Mouse (Mus musculus) MEL (cell line): ENCODE data around the gene 4922502D21Rik. TPM values are rescaled to one million over a fixed set of nuclear protein-coding genes. Genes with fewer than 3 reads are reported as not detected.

Experiments
- DNase-seq: peaks from one replicate; pipeline ENCODE4 v3.0.0; 2011; ENCODE audit warnings: low read depth, low spot score
- H3K27ac ChIP-seq: 2 replicates; pipeline ENCODE4 v1.5.1; 2012; ENCODE audit warnings: low read depth, mild to moderate bottlenecking, control low read depth, low read length, moderate library complexity; ENCODE audit not compliant: control insufficient read depth
- H3K27me3 ChIP-seq, 2 experiments: fragments of 150-350 bp in 1 of 2; sonication (generic) in 1 of 2; 2 replicates each; pipeline ENCODE4 v1.6.1; 2012; ENCODE audit warnings: low read length in 2 of 2, mild to moderate bottlenecking in 2 of 2, improper control_type of control experiment in 1 of 2, moderate library complexity in 1 of 2; ENCODE audit not compliant: insufficient read depth in 2 of 2, control insufficient read depth in 1 of 2
- H3K36me3 ChIP-seq, 2 experiments: 2 replicates each; pipeline ENCODE4 v1.6.1; 2012 to 2014; ENCODE audit warnings: low read length in 2 of 2, improper control_type of control experiment in 1 of 2, inconsistent platforms in 1 of 2, mild to moderate bottlenecking in 1 of 2; ENCODE audit not compliant: insufficient read depth in 2 of 2, control insufficient read depth in 1 of 2
- H3K4me1 ChIP-seq, 2 experiments: fragments of 150-350 bp in 1 of 2; sonication (generic) in 1 of 2; 2 replicates each; pipeline ENCODE4 v1.6.1; 2012; ENCODE audit warnings: low read length in 2 of 2, improper control_type of control experiment in 1 of 2, mild to moderate bottlenecking in 1 of 2; ENCODE audit not compliant: insufficient read depth in 2 of 2, control insufficient read depth in 1 of 2
- H3K4me3 ChIP-seq, 2 experiments: fragments of 150-350 bp in 1 of 2; sonication (generic) in 1 of 2; 2 replicates each; pipeline ENCODE4 v1.5.1; 2012; ENCODE audit warnings: low read depth in 2 of 2, low read length in 2 of 2, mild to moderate bottlenecking in 2 of 2, moderate library complexity in 2 of 2, control low read depth in 1 of 2, improper control_type of control experiment in 1 of 2; ENCODE audit not compliant: control insufficient read depth in 1 of 2, insufficient read depth in 1 of 2
- H3K79me2 ChIP-seq: 2 replicates; pipeline ENCODE4 v1.6.1; 2012; ENCODE audit warnings: mild to moderate bottlenecking, low read length, moderate library complexity; ENCODE audit not compliant: control insufficient read depth, poor library complexity, insufficient read depth
- H3K9ac ChIP-seq: 2 replicates; pipeline ENCODE4 v1.6.1; 2012; ENCODE audit warnings: low read depth, mild to moderate bottlenecking, control low read depth, low read length, moderate library complexity; ENCODE audit not compliant: control insufficient read depth, poor library complexity, severe bottlenecking
- H3K9me3 ChIP-seq: fragments of 150-350 bp; sonication (generic); replicated peaks from 2 replicates; pipeline ENCODE4 v1.6.1; 2012; ENCODE audit warnings: mild to moderate bottlenecking, low read length, improper control_type of control experiment, moderate library complexity; ENCODE audit not compliant: insufficient read depth
- BHLHE40 ChIP-seq: IDR thresholded peaks from 2 replicates; pipeline ENCODE4 v1.6.1; 2012; ENCODE audit warnings: low read depth, mild to moderate bottlenecking, inconsistent platforms, low read length, improper control_type of control experiment, borderline replicate concordance
- CHD1 ChIP-seq: IDR thresholded peaks from 2 replicates; pipeline ENCODE4 v1.6.1; 2012; ENCODE audit warnings: low read depth, mild to moderate bottlenecking, inconsistent platforms, low read length, improper control_type of control experiment
- CHD2 ChIP-seq: IDR thresholded peaks from 2 replicates; pipeline ENCODE4 v1.6.1; 2011; ENCODE audit warnings: low read length, improper control_type of control experiment
- E2F4 ChIP-seq: IDR thresholded peaks from 2 replicates; pipeline ENCODE4 v1.6.1; 2011; ENCODE audit warnings: low read depth, low read length, improper control_type of control experiment, borderline replicate concordance
- ELF1 ChIP-seq: IDR thresholded peaks from 2 replicates; pipeline ENCODE4 v1.6.1; 2014; ENCODE audit warnings: low read depth, mild to moderate bottlenecking, inconsistent platforms, low read length, improper control_type of control experiment, moderate library complexity
- EP300 ChIP-seq, 2 experiments: IDR thresholded peaks; 2 replicates each; pipeline ENCODE4 v1.6.1; 2011; ENCODE audit warnings: improper control_type of control experiment in 2 of 2, low read length in 2 of 2, low read depth in 1 of 2, mild to moderate bottlenecking in 1 of 2
- GATA1 ChIP-seq: IDR thresholded peaks from 2 replicates; pipeline ENCODE4 v1.6.1; 2011; ENCODE audit warnings: low read depth, low read length, improper control_type of control experiment
- HCFC1 ChIP-seq: IDR thresholded peaks from 2 replicates; pipeline ENCODE4 v1.6.1; 2012; ENCODE audit warnings: low read depth, mild to moderate bottlenecking, inconsistent platforms, low read length, improper control_type of control experiment, moderate library complexity
- JUND ChIP-seq: IDR thresholded peaks from 2 replicates; pipeline ENCODE4 v1.6.1; 2011; ENCODE audit warnings: low read depth, mild to moderate bottlenecking, improper control_type of control experiment, low read length
- MAFK ChIP-seq: IDR thresholded peaks from 2 replicates; pipeline ENCODE4 v1.6.1; 2011; ENCODE audit warnings: low read depth, mild to moderate bottlenecking, low read length, improper control_type of control experiment, borderline replicate concordance
- MEF2A ChIP-seq: IDR thresholded peaks from 2 replicates; pipeline ENCODE4 v1.6.1; 2014; ENCODE audit warnings: low read depth, mild to moderate bottlenecking, inconsistent platforms, low read length, improper control_type of control experiment; ENCODE audit not compliant: poor library complexity, insufficient replicate concordance, severe bottlenecking; ENCODE audit errors: extremely low read depth
- MXI1 ChIP-seq: IDR thresholded peaks from 2 replicates; pipeline ENCODE4 v1.6.1; 2011; ENCODE audit warnings: mild to moderate bottlenecking, low read depth, low read length, improper control_type of control experiment
- MYB ChIP-seq: IDR thresholded peaks from 2 replicates; pipeline ENCODE4 v1.6.1; 2011; ENCODE audit warnings: mild to moderate bottlenecking, low read depth, low read length, improper control_type of control experiment
- MYC ChIP-seq: IDR thresholded peaks from 2 replicates; pipeline ENCODE4 v1.6.1; 2011; ENCODE audit warnings: low read depth, mild to moderate bottlenecking, low read length, improper control_type of control experiment, moderate library complexity
- NELFE ChIP-seq: IDR thresholded peaks from 2 replicates; pipeline ENCODE4 v1.6.1; 2011; ENCODE audit warnings: low read depth, low read length, improper control_type of control experiment
- POLR2A ChIP-seq, 2 experiments: IDR thresholded peaks; 2 replicates each; pipeline ENCODE4 v1.6.1; 2011 to 2012; ENCODE audit warnings: low read length in 2 of 2, mild to moderate bottlenecking in 2 of 2, control low read depth in 1 of 2, improper control_type of control experiment in 1 of 2, low read depth in 1 of 2, moderate library complexity in 1 of 2; ENCODE audit not compliant: control insufficient read depth in 1 of 2, insufficient read depth in 1 of 2, poor library complexity in 1 of 2
- POLR2AphosphoS5 ChIP-seq: IDR thresholded peaks from 2 replicates; pipeline ENCODE4 v1.6.1; 2012; ENCODE audit warnings: low read depth, borderline replicate concordance, mild to moderate bottlenecking, inconsistent platforms, low read length, moderate library complexity, mixed read lengths
- RAD21 ChIP-seq: IDR thresholded peaks from 2 replicates; pipeline ENCODE4 v1.6.1; 2011; ENCODE audit warnings: mild to moderate bottlenecking, low read depth, low read length, improper control_type of control experiment
- RCOR1 ChIP-seq: IDR thresholded peaks from 2 replicates; pipeline ENCODE4 v1.6.1; 2012; ENCODE audit warnings: low read depth, mild to moderate bottlenecking, inconsistent platforms, low read length, improper control_type of control experiment
- TAL1 ChIP-seq: IDR thresholded peaks from 2 replicates; pipeline ENCODE4 v1.6.1; 2012; ENCODE audit warnings: mild to moderate bottlenecking, inconsistent platforms, low read length, moderate library complexity, mixed read lengths
- TBP ChIP-seq: IDR thresholded peaks from 2 replicates; pipeline ENCODE4 v1.8.0; 2011; ENCODE audit warnings: low read depth, low read length, improper control_type of control experiment
- TCF12 ChIP-seq: IDR thresholded peaks from 2 replicates; pipeline ENCODE4 v1.6.1; 2014; ENCODE audit warnings: low read depth, mild to moderate bottlenecking, inconsistent platforms, low read length, improper control_type of control experiment, moderate library complexity
- USF1 ChIP-seq: IDR thresholded peaks from 2 replicates; pipeline ENCODE4 v1.6.1; 2014; ENCODE audit warnings: low read depth, mild to moderate bottlenecking, inconsistent platforms, low read length, improper control_type of control experiment, moderate library complexity
- ZMIZ1 ChIP-seq: IDR thresholded peaks from 2 replicates; pipeline ENCODE4 v1.6.1; 2012; ENCODE audit warnings: low read depth, mild to moderate bottlenecking, inconsistent platforms, low read length, improper control_type of control experiment, moderate library complexity
- polyA plus RNA-seq, 2 experiments: library from polyadenylated mRNA; stranded (reverse) in 1 of 2; unstranded in 1 of 2; fragments of >175 nt in 1 of 2; fragments of >200 nt in 1 of 2; gene quantifications; 2 replicates each; pipeline versions ENCODE4 v1.2.1 to v1.2.4; 2012; ENCODE audit warnings: low replicate concordance in 2 of 2, low read depth in 1 of 2; ENCODE audit not compliant: insufficient read length in 2 of 2, insufficient read depth in 1 of 2, missing spikeins in 1 of 2
- total RNA-seq: library from RNA; depleted of rRNA; stranded (reverse); fragments of 300-350 nt; gene quantifications from 2 replicates; pipeline ENCODE4 v1.2.3, GENCODE M21; 2012

4922502D21Rik gene
- total and polyA plus RNA-seq, 3 experiments = not detected

DNA sequence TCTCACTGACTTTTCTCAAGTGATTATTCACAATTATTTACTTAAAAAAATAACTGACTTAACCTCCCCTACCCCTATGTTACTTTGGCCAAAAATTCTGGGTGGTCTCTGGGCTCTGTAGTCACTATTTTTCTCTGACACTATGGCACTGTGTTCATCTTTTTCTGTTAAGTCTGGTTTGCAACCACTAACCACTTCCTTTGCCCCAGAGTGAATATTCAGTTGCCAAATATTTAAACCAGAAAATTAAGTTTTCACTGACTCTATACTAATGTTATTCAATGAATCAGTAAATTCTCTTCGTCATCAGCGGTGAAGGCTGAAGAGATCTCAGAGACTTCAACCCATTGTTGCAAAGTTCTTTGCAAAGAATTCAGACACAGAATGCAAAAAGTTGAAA lies 24.2 kb upstream of the 4922502D21Rik start:
- Histone ChIP-seq H3K4me3 (no peak overlapping the region), H3K27me3 (peaks cover 0 to 2% of the 10 kb centered on the region in 2 experiments; a peak in 2 of 4 replicates), H3K9me3 (no peaks in the 10 kb centered on the region), H3K4me1 (no peaks in the 10 kb centered on the region), H3K36me3 (no peaks in the 10 kb centered on the region), H3K79me2 (no peaks in the 10 kb centered on the region), H3K27ac (no peak overlapping the region), H3K9ac (no peak overlapping the region)
- DNase-seq = no peak
- TF ChIP-seq TCF12 (no peak), CHD2 (no peak), TAL1 (no peak), MEF2A (no peak), EP300 (IDR thresholded peaks at IDR 0.05; ENCODE audit: low read depth in 1 of 2, low read length in 2 of 2) (no peak), MYC (no peak), POLR2AphosphoS5 (no peak), MAFK (no peak), GATA1 (no peak), JUND (no peak), ELF1 (no peak), ZMIZ1 (no peak), E2F4 (no peak), TBP (no peak), USF1 (no peak), RAD21 (no peak), HCFC1 (no peak)

DNA sequence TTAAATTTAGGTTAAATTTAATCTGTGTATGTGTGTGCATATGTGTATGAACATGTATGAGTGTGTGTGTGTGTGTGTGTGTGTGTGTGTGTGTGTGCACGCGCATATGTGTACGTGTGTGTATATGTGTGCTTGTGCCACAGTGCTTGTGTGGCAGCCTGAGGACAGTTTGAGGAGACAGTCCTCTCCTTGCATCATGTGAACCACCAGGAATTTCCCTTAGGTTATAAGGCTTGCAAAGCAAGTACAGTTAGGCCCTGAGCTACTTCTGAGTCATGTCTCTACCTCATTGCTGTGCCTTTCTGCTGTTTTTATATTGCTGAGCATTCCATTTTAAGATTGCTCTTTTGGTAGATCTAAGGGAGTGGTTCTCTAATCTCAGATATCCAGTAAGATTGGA lies 19.5 kb upstream of the 4922502D21Rik start:
- TF ChIP-seq MYC (no peak), JUND (no peak), MYB (no peak), BHLHE40 (no peak), MXI1 (no peak), RCOR1 (no peak), RAD21 (no peak), CHD1 (no peak), POLR2A (IDR thresholded peaks at IDR 0.05; ENCODE audit: control insufficient read depth in 1 of 2, insufficient read depth in 1 of 2, low read depth in 1 of 2, low read length in 2 of 2, poor library complexity in 1 of 2) (no peak), NELFE (no peak), ZMIZ1 (no peak)
- TF ChIP-seq, all 39 proteins: peak for 0
- H3K79me2 ChIP-seq = no peaks in the 10 kb centered on the region
- no peak overlapping the region for H3K27ac ChIP-seq
- no peak overlapping the region for H3K4me3 ChIP-seq
- DNase-seq = no peak
- no peak overlapping the region for H3K9ac ChIP-seq
- H3K27me3 ChIP-seq = no peaks in the 10 kb centered on the region; a peak in 1 of 4 replicates
- H3K36me3 ChIP-seq = peaks cover 0 to 6% of the 10 kb centered on the region in 2 experiments; a peak in 2 of 4 replicates
- H3K4me1 ChIP-seq = peaks cover 3 to 6% of the 10 kb centered on the region in 2 experiments
- no peaks in the 10 kb centered on the region for H3K9me3 ChIP-seq
